Mouse (Mus musculus) small intestine, adult 2 months (tissue): ENCODE measurements at regions not wholly inside any gene's neighbourhood (a gene's known extent, or its start where the extent isn't known, plus 50 kb on each side); places are given as distances from the start of the nearest gene placed in this dataset.

Source experiments
- CTCF ChIP-seq: fragments of 200-500 bp; IDR thresholded peaks from 2 replicates; pipeline ENCODE4 v1.5.1; 2012; ENCODE audit warnings: low read depth, mild to moderate bottlenecking, control low read depth, inconsistent platforms, low read length, moderate library complexity, mixed read lengths; ENCODE audit not compliant: insufficient replicate concordance, insufficient read length; ENCODE audit errors: extremely low read depth
- POLR2A ChIP-seq: fragments of 200-500 bp; IDR thresholded peaks from 2 replicates; pipeline ENCODE4 v1.6.1; 2012; ENCODE audit warnings: low read depth, mild to moderate bottlenecking, control low read depth, inconsistent platforms, low read length, moderate library complexity

- TF ChIP-seq CTCF (no peak), POLR2A (no peak)
These were observed 557.5 kb downstream of the Efnb2 start for GRCm38 (mm10) chr8:8103492-8103891.
